Mouse (Mus musculus) liver, adult 2 months (tissue): ENCODE data around the gene Angptl2. TPM values are rescaled to one million over a fixed set of nuclear protein-coding genes. Genes with fewer than 3 reads are reported as not detected.

ENCODE experiments used
- DNase-seq: peaks from one replicate; pipeline ENCODE4 v3.0.0-alpha.2; 2011; ENCODE audit warnings: low read depth, low spot score; ENCODE audit errors: extremely low read depth
- H3K27ac ChIP-seq: fragments of 200-500 bp; replicated peaks from 2 replicates; pipeline ENCODE4 v1.5.1; 2012; ENCODE audit warnings: low read depth, mild to moderate bottlenecking, control low read depth, inconsistent platforms, low read length; ENCODE audit not compliant: insufficient read depth
- H3K27me3 ChIP-seq: fragments of 200-500 bp; 2 replicates; pipeline ENCODE4 v1.6.1; 2012; ENCODE audit warnings: mild to moderate bottlenecking, moderate library complexity, low read length, inconsistent platforms; ENCODE audit not compliant: control insufficient read depth, insufficient read depth
- H3K36me3 ChIP-seq: fragments of 200-500 bp; 2 replicates; pipeline ENCODE4 v1.6.1; 2012; ENCODE audit warnings: low read length, inconsistent platforms; ENCODE audit not compliant: control insufficient read depth, insufficient read depth
- H3K4me1 ChIP-seq: fragments of 200-500 bp; 2 replicates; pipeline ENCODE4 v1.6.1; 2011; ENCODE audit warnings: low read length; ENCODE audit not compliant: control insufficient read depth, insufficient read depth
- H3K4me3 ChIP-seq: fragments of 200-500 bp; 2 replicates; pipeline ENCODE4 v1.5.1; 2011; ENCODE audit warnings: low read depth, mild to moderate bottlenecking, control low read depth, low read length, moderate library complexity; ENCODE audit not compliant: insufficient read depth
- H3K79me2 ChIP-seq: fragments of 200-500 bp; 2 replicates; pipeline ENCODE4 v1.6.1; 2012; ENCODE audit warnings: inconsistent platforms, mild to moderate bottlenecking, low read length, moderate library complexity; ENCODE audit not compliant: control insufficient read depth, insufficient read depth
- H3K9ac ChIP-seq: fragments of 200-500 bp; 2 replicates; pipeline ENCODE4 v1.6.1; 2012; ENCODE audit warnings: low read depth, mild to moderate bottlenecking, control low read depth, inconsistent platforms, low read length
- CTCF ChIP-seq: fragments of 200-500 bp; IDR thresholded peaks from 2 replicates; pipeline ENCODE4 v1.5.1; 2011; ENCODE audit warnings: low read depth, low read length, control low read depth
- POLR2A ChIP-seq: fragments of 200-500 bp; IDR thresholded peaks from 2 replicates; pipeline ENCODE4 v1.6.1; 2011; ENCODE audit warnings: low read length, control low read depth; ENCODE audit not compliant: insufficient read depth; ENCODE audit errors: extremely low read depth
- WGBS: fragments of 180-500 bp; shearing (Covaris S2); methylation state at CpG from one replicate; pipeline ENCODE4 v1.1.7; 2018; 5-methylcytosine and 5-hydroxymethylcytosine counted together
- polyA plus RNA-seq: library from polyadenylated mRNA; depleted of rRNA; stranded (reverse); fragments of >200 nt; gene quantifications from 2 replicates; pipeline ENCODE4 v1.2.3, GENCODE M21; 2012
- total RNA-seq: library from RNA; depleted of rRNA; stranded (reverse); fragments of >200 nt; gene quantifications from 2 replicates; pipeline ENCODE4 v1.2.3, GENCODE M21; 2014

Angptl2 gene
- total and polyA plus RNA-seq, 2 experiments, result 11.3 to 17.0 TPM

GRCm38 (mm10) chr2:33179171-33179929 lies 36.5 kb upstream of the Angptl2 start:
- Histone ChIP-seq H3K27me3 (no peaks in the 10 kb centered on the region), H3K4me3 (no peak overlapping the region), H3K4me1 (peaks cover 9% of the 10 kb centered on the region), H3K36me3 (no peaks in the 10 kb centered on the region), H3K27ac (no peak overlapping the region), H3K9ac (no peak overlapping the region), H3K79me2 (no peaks in the 10 kb centered on the region)
- TF ChIP-seq POLR2A (no peak), CTCF (no peak)
- DNase-seq, result no peak
- 90% methylated on average over 14 of the region's 14 CpGs for WGBS

- Histone ChIP-seq H3K27ac (no peak overlapping the region), H3K9ac (no peak overlapping the region), H3K79me2 (no peaks in the 10 kb centered on the region), H3K36me3 (no peaks in the 10 kb centered on the region), H3K27me3 (no peaks in the 10 kb centered on the region), H3K4me1 (peaks cover 9% of the 10 kb centered on the region), H3K4me3 (no peak overlapping the region)
- peak; percentile 24 for DNase-seq
- 85% methylated on average over 16 of the region's 16 CpGs for WGBS
- no peak for TF ChIP-seq CTCF
- no peak for TF ChIP-seq POLR2A
Measured at GRCm38 (mm10) chr2:33179930-33180630, 35.8 kb upstream of the Angptl2 start.

GRCm38 (mm10) chr2:33183321-33183720 lies 32.5 kb upstream of the Angptl2 start:
- Histone ChIP-seq H3K27me3 (no peaks in the 10 kb centered on the region), H3K4me3 (no peak overlapping the region), H3K79me2 (no peaks in the 10 kb centered on the region), H3K4me1 (peaks cover 3% of the 10 kb centered on the region), H3K36me3 (no peaks in the 10 kb centered on the region), H3K9ac (no peak overlapping the region), H3K27ac (no peak overlapping the region)
- 94% methylated on average over 7 of the region's 7 CpGs for WGBS
- DNase-seq, result no peak
- TF ChIP-seq POLR2A (no peak), CTCF (no peak)

- Histone ChIP-seq H3K9ac (no peak overlapping the region), H3K27ac (no peak overlapping the region), H3K27me3 (no peaks in the 10 kb centered on the region), H3K79me2 (no peaks in the 10 kb centered on the region), H3K36me3 (no peaks in the 10 kb centered on the region), H3K4me1 (no peaks in the 10 kb centered on the region), H3K4me3 (no peak overlapping the region)
- WGBS, result 80% methylated on average over 10 of the region's 10 CpGs
- TF ChIP-seq POLR2A (no peak), CTCF (no peak)
- DNase-seq, result no peak
Measured at GRCm38 (mm10) chr2:33184641-33185040, 31.2 kb upstream of the Angptl2 start.

GRCm38 (mm10) chr2:33185258-33185657 lies 30.6 kb upstream of the Angptl2 start:
- Histone ChIP-seq H3K4me3 (no peak overlapping the region), H3K4me1 (no peaks in the 10 kb centered on the region)
- DNase-seq, result no peak

GRCm38 (mm10) chr2:33186505-33186904 lies 29.4 kb upstream of the Angptl2 start:
- H3K27ac ChIP-seq, result no peak overlapping the region
- H3K79me2 ChIP-seq, result no peaks in the 10 kb centered on the region
- H3K4me3 ChIP-seq, result no peak overlapping the region
- H3K27me3 ChIP-seq, result no peaks in the 10 kb centered on the region
- H3K4me1 ChIP-seq, result no peaks in the 10 kb centered on the region
- TF ChIP-seq CTCF (no peak), POLR2A (no peak)
- no peak for DNase-seq
- 84% methylated on average over 7 of the region's 7 CpGs for WGBS
- H3K9ac ChIP-seq, result no peak overlapping the region
- H3K36me3 ChIP-seq, result no peaks in the 10 kb centered on the region

More at GRCm38 (mm10) chr2:33185258-33185657, 30.6 kb upstream of the Angptl2 start:
- TF ChIP-seq POLR2A (no peak), CTCF (peak; percentile 78)
- H3K27ac ChIP-seq, result no peak overlapping the region
- 75% methylated on average over 7 of the region's 7 CpGs for WGBS
- no peaks in the 10 kb centered on the region for H3K36me3 ChIP-seq
- H3K27me3 ChIP-seq, result no peaks in the 10 kb centered on the region
- no peak overlapping the region for H3K9ac ChIP-seq
- H3K79me2 ChIP-seq, result no peaks in the 10 kb centered on the region
